Mouse (Mus musculus) 3134 (cell line): ENCODE measurements around the gene Capn10.
"Not testable (repeated sequence)": the region's sequence is repeated elsewhere in the genome, so short reads cannot be mapped to it uniquely, and the experiment has no call there.

Source experiments
- DNase-seq: peaks from one replicate; pipeline ENCODE4 v3.0.0-alpha.2; 2011; ENCODE audit warnings: low spot score; ENCODE audit not compliant: insufficient read length; ENCODE audit errors: extremely low read depth

The Capn10 gene

GRCm38 (mm10) chr1:92919151-92919550 is 15.0 kb upstream of the Capn10 start:
- no peak for DNase-seq

- no peak for DNase-seq
Observed at GRCm38 (mm10) chr1:92919775-92920174, 14.4 kb upstream of the Capn10 start.

GRCm38 (mm10) chr1:92920474-92921200 is 13.5 kb upstream of the Capn10 start:
- no peak for DNase-seq

- DNase-seq: no peak
Observed at GRCm38 (mm10) chr1:92921496-92921895, 12.7 kb upstream of the Capn10 start.

GRCm38 (mm10) chr1:92930171-92930706 is 3.9 kb upstream of the Capn10 start:
- DNase-seq: no peak

GRCm38 (mm10) chr1:92933611-92934010 is 565 bp upstream of the Capn10 start:
- DNase-seq: no peak

GRCm38 (mm10) chr1:92935054-92935962 is 1.1 kb downstream of the Capn10 start:
- DNase-seq: no peak

GRCm38 (mm10) chr1:92935977-92936376 is 1.8 kb downstream of the Capn10 start:
- no peak for DNase-seq

GRCm38 (mm10) chr1:92936467-92936866 is 2.3 kb downstream of the Capn10 start:
- no peak for DNase-seq

GRCm38 (mm10) chr1:92937797-92938196 is 3.6 kb downstream of the Capn10 start:
- DNase-seq: no peak

GRCm38 (mm10) chr1:92939746-92940145 is 5.6 kb downstream of the Capn10 start:
- no peak for DNase-seq

GRCm38 (mm10) chr1:92943219-92943989 is 9.2 kb downstream of the Capn10 start:
- no peak for DNase-seq

- DNase-seq: no peak
Observed at GRCm38 (mm10) chr1:92947966-92948365, 13.8 kb downstream of the Capn10 start.

- DNase-seq: no peak
Observed at GRCm38 (mm10) chr1:92949426-92949825, 15.2 kb downstream of the Capn10 start.

GRCm38 (mm10) chr1:92950607-92951006 is 16.4 kb downstream of the Capn10 start, which contains the start of gene Gpr35:
Gene Gpr35, plus strand, starts transcription at chr1:92950865.
- DNase-seq: no peak

- DNase-seq: no peak
Observed at GRCm38 (mm10) chr1:92953641-92954040, 19.5 kb downstream of the Capn10 start.

GRCm38 (mm10) chr1:92956571-92957335 is 22.6 kb downstream of the Capn10 start:
- not testable (repeated sequence) for DNase-seq

- DNase-seq: no peak
Observed at GRCm38 (mm10) chr1:92958999-92959398, 24.8 kb downstream of the Capn10 start.

GRCm38 (mm10) chr1:92970791-92971190 is 36.6 kb downstream of the Capn10 start:
- not testable (repeated sequence) for DNase-seq
